Mouse (Mus musculus): Measurements from ENCODE around the gene Adam6b.
"Not testable (repeated sequence)": the region's sequence is repeated elsewhere in the genome, so short reads cannot be mapped to it uniquely, and the experiment has no call there.

Adam6b gene

DNA sequence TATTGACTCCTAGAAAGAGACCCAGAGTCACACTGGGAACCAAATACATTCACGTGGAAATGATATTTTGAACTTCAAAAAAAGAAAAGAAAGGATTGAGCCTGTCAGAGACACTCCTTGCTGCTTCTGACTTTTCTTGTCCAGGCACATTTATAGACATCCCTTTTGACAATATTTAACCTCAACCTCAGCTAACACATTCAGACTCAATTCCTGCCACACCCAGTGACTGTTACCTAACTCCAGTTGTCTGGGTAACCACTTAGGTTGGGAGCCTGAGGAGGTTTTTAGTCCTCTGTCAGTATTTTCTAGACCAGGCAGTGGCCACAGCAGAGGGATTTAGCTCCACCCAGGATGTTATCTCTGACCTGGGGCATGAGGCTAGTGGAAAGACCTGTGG, at the start of gene Adam6b:
Adam6b (plus strand) TSS at position 301 of the 400 bp plus-strand sequence.
- not testable (repeated sequence) for DNase-seq (ENCODE audit: low read depth)

DNA sequence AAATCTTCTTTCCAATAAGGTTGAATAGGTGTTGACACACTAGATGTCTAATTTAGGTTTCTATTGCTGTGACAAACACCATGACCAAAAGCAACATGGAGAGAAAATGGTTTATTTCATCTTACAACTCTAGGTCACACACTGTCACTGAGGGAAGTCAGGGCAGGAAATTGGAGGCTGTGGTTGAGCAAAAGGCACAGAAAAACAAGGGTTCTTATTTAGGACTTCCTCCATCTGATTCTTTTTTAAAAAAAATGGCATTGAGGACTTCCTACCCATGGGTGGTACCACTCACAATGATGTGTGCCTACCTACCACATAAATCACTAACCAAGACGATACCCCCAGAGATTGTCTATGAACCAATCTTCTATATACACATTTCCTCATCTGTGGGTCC, 43.2 kb upstream of the Adam6b start:
- peak; percentile 76 for DNase-seq (ENCODE audit: low read depth)

DNA sequence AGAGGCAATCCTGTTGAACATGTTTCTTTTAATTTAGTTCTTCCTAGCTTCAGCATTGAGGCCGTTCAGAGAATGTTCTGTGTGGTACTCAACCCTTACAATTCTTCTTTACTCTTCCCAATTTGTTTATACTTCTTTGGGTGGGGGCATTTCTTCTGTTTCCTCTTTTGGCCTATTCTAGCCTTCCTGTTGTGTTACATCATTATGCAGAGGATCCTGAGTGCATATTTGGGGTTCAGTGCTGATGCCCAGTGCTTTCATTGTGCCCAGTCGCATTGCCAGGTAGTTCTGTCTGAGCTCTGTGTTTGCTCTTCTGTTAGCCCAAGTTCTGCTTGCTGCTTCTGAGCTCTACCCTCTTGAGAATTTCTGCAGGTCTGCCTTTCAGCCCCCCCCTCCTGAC, 13.1 kb upstream of the Adam6b start:
- no peak for DNase-seq (ENCODE audit: low read depth)

DNA sequence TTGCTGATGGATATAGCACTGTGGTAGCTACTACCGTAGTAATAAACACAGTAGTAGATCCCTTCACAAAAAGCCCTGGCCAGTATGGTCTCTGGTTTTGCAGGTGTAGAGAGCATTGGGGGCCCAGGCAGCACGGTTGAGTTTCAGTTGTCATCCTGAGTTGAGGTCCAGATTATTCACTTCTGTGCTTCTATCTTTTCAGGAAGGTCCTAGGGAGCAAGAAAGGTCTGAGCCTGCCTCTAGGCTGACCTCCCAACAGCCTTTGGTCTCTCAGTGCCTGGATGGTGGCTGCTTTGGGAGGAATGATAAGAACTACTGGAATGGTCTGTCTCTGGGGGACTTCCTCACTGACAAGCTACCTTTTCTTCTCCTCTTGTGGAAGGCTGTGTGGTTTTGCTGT, 7.2 kb upstream of the Adam6b start:
- no peak for DNase-seq (ENCODE audit: low read depth)

DNA sequence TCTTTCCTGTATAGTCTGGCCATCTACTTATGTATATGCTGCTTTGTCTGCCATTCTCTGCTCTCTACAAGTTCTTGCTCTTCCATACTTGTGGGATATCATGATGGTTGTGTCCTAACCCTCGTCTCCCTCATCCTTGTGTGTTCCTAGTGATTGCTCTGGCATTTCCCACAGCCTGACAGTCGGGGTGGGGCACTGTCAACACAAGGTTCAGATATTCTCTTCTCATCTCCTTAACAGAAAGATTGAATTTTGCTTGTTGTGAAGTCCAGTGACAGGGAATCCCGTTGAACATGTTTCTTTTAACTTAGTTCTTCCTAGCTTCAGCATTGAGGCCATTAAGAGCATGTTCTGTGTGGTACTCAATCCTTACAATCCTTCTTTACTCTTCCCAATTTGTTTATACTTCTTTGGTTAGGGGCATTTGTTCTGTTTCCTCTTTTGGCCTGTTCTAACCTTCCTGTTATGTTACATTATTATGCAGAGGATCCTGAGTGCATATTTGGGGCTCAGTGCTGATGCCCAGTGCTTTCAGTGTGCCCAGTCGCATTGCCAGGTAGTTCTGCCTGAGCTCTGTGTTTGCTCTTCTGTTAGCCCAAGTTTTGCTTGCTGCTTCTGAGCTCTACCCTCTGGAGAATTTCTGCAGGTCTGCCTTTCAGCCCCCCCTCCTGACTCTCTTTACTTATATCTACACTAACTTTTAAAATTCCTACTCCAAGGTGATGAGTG, 6.5 kb upstream of the Adam6b start:
- DNase-seq (ENCODE audit: low read depth) = no peak

DNA sequence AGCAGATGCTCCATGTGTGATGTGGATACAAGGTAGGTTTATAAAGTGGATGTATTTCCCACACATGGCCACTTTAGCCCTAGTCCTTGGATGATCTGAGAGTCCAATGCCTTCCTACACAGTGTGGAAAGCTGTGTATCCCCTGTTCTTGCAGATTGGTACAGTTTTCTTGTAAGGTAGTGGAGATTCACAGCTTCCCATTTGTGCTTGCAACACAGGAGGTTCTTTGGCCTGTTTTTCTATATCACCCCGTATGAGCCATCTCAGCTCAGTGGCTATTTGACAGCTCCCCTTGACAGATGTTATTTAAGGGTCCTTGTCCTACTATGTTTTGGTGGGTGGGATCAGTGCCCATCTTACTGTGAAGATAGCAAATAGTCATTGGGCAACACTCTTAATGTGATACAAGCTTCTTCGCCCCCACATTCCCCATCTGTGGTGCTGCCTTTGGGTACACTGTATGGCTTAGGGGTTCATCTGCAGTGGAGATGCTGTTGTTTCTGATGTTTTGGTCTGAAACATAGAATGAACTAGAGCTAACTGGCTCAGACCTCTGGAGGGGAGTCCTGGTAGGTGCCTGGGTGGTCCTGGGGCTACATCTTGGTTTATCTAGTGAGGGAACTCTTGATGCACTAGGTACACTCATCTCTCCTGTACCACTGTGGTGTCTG, 5.7 kb upstream of the Adam6b start:
- no peak for DNase-seq (ENCODE audit: low read depth)

DNA sequence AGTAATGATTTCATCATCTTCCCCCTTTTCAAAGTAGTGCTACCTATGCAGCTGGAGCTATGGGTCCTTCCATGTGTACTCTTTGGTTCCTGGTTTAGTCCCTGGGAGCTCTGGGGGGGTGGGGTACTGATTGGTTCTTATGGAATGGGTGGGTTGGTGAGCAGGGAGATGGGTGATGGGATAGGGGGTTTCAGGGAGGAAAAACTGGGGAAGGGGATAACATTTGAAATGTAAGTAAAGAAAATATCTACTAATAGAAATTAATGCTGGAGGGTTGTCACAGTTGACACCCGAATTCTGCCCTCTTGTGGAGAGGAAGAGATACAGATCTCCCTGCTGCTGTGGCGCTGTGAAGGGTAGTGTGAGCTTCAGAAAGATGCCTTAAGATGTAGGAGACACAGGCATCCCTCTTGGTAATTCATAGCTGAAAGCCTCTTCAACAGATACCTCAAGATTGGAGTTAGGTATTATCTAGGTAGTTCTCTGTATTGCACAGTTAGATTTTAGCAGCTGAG, 4.3 kb upstream of the Adam6b start:
- peak; percentile 74 for DNase-seq (ENCODE audit: low read depth)

DNA sequence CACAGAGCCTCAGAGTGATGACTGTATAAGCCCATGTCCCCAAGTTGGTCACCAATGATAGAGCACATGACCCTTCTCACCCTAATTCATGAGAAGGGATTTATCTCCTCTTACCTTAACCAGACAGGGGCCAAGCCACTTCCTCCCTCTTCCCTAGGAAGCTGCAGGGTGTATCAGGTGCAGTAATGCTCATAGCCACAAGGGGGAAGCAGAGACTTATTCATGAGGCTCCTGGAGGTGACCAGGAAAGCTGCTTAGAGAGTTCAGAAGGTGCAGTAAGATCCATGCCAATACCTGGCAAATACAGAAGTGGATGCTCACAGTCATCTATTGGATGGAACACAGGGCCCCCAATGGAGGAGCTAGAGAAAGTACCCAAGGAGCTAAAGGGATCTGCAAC, 1.6 kb upstream of the Adam6b start:
- peak; percentile 86 for DNase-seq (ENCODE audit: low read depth)

DNA sequence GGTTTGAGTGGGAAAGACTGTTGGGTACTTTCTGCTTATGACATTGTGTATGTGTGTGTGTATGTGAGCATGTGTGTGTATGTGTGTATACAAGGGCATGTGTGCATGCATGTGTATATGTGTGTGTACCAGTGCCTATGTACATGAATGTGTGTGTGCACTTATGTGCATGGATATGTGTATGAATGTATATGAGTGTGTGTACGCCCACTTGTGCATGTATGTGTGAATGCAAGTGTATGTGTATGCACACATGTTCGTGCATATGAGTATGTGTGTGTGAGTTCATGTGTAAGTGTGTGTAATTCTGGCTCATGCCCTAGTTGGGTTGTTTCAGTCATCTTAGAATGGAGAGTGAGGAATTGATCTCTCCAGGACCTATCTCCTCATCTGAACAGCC, 36.6 kb downstream of the Adam6b start:
- no peak for DNase-seq (ENCODE audit: low read depth)

All from naive thymus-derived CD4-positive, alpha-beta T cell, adult 2 months (primary cell).